Mouse (Mus musculus): ENCODE measurements around the gene Bcor.

The Bcor gene

GRCm38 (mm10) chrX:12086674-12087510, 73.3 kb downstream of the Bcor start:
- no peak for DNase-seq (ENCODE audit: low spot score)

- no peak for DNase-seq (ENCODE audit: low spot score)
Observed at GRCm38 (mm10) chrX:12085949-12086348, 74.2 kb downstream of the Bcor start.

GRCm38 (mm10) chrX:12085290-12085689, 74.9 kb downstream of the Bcor start:
- DNase-seq (ENCODE audit: low spot score): no peak

- no peak for DNase-seq (ENCODE audit: low spot score)
Observed at GRCm38 (mm10) chrX:12084698-12085097, 75.5 kb downstream of the Bcor start.

GRCm38 (mm10) chrX:12083631-12084030, 76.5 kb downstream of the Bcor start:
- no peak for DNase-seq (ENCODE audit: low spot score)

- DNase-seq (ENCODE audit: low spot score): no peak
Observed at GRCm38 (mm10) chrX:12082736-12083135, 77.4 kb downstream of the Bcor start.

GRCm38 (mm10) chrX:12082184-12082583, 78.0 kb downstream of the Bcor start:
- DNase-seq (ENCODE audit: low spot score): no peak

- no peak for DNase-seq (ENCODE audit: low spot score)
Observed at GRCm38 (mm10) chrX:12081741-12082155, 78.4 kb downstream of the Bcor start.

GRCm38 (mm10) chrX:12080904-12081740, 79.0 kb downstream of the Bcor start:
- DNase-seq (ENCODE audit: low spot score): no peak

- DNase-seq (ENCODE audit: low spot score): no peak
Observed at GRCm38 (mm10) chrX:12080095-12080903, 79.9 kb downstream of the Bcor start.

GRCm38 (mm10) chrX:12079309-12080094, 80.7 kb downstream of the Bcor start:
- DNase-seq (ENCODE audit: low spot score): no peak

- no peak for DNase-seq (ENCODE audit: low spot score)
Observed at GRCm38 (mm10) chrX:12079059-12079308, 81.2 kb downstream of the Bcor start.

- DNase-seq (ENCODE audit: low spot score): no peak
Observed at GRCm38 (mm10) chrX:12078195-12079058, 81.7 kb downstream of the Bcor start.

- no peak for DNase-seq (ENCODE audit: low spot score)
Observed at GRCm38 (mm10) chrX:12077601-12077980, 82.6 kb downstream of the Bcor start.

- no peak for DNase-seq (ENCODE audit: low spot score)
Observed at GRCm38 (mm10) chrX:12076763-12077600, 83.2 kb downstream of the Bcor start.

GRCm38 (mm10) chrX:12072721-12073120, 87.4 kb downstream of the Bcor start:
- no peak for DNase-seq (ENCODE audit: low spot score)

GRCm38 (mm10) chrX:12068978-12069724, 91.0 kb downstream of the Bcor start:
- DNase-seq (ENCODE audit: low spot score): no peak

GRCm38 (mm10) chrX:12067851-12068510, 92.2 kb downstream of the Bcor start:
- no peak for DNase-seq (ENCODE audit: low spot score)

GRCm38 (mm10) chrX:12067031-12067430, 93.1 kb downstream of the Bcor start:
- DNase-seq (ENCODE audit: low spot score): no peak
